In genomic region chr6:92816311-92816751, GRCm38 (mm10) we compare ENCODE assay signal across 9 mouse cellular contexts. TPM values are rescaled to one million over a fixed set of nuclear protein-coding genes. Genes with fewer than 3 reads are reported as not detected.
A peak's percentile ranks its signal among the peaks of the same experiment; 100 is the strongest.
DNase-seq lines count a peak whose midpoint lies in the region; ATAC-seq and TF ChIP-seq lines count a peak whose summit lies in the region.
"Had no signal": no experiment of that assay in that cellular context is flagged by ENCODE, and none has a peak within 500 bp of the region (broad histone marks: within the 10 kb centered on the region; RNA-seq: fewer than 3 reads in every experiment).

A730049H05Rik (plus strand) TSS chr6:92816478.

- no peak within 1 kb of the TSS for H3K9ac ChIP-seq in hindbrain, embryonic 12.5 days

- H3K4me1 ChIP-seq in E14TG2a.4 (replicated peaks; ENCODE audit: low read depth, low read length), result peaks cover 40% of the 10 kb centered on the region
- H3K4me1 ChIP-seq in hindbrain, embryonic 12.5 days, result peaks cover 13% of the 10 kb centered on the region

- H3K9me3 ChIP-seq in E14TG2a.4 (ENCODE audit: low read length), result no peaks in the 10 kb centered on the region
- no peaks in the 10 kb centered on the region for H3K9me3 ChIP-seq in hindbrain, embryonic 12.5 days (replicated peaks)

- H3K4me2 ChIP-seq in hindbrain, embryonic 12.5 days (replicated peaks), result peak within 1 kb of the TSS; percentile 37

- peak within 1 kb of the TSS; percentile 54 for H3K4me3 ChIP-seq in E14TG2a.4 (replicated peaks; ENCODE audit: low read length)
- H3K4me3 ChIP-seq in hindbrain, embryonic 12.5 days, result peak within 1 kb of the TSS; percentile 14; the same call in 1 of the 2 replicates
- no peak within 1 kb of the TSS for H3K4me3 ChIP-seq in left cerebral cortex, adult 2 months

- ATAC-seq in hindbrain, embryonic 12.5 days (ENCODE audit: low FRiP score), result 0 out of 2 replicates have a peak, but pooled peaks have one; percentile 50

- WGBS in hindbrain, embryonic 12.5 days, result 5% methylated on average over 8 of the region's 8 CpGs

- H3K27ac ChIP-seq in hindbrain, embryonic 12.5 days, result no peak within 1 kb of the TSS
- no peak within 1 kb of the TSS for H3K27ac ChIP-seq in left cerebral cortex, adult 2 months

- DNase-seq in WW6 (ENCODE audit: low read depth, low spot score), result peak; percentile 28
- peak; percentile 25 for DNase-seq in lung, postnatal 10 days
- no peak for DNase-seq in right cerebral cortex, postnatal 36 days (ENCODE audit: low spot score in 2 of 2)
- DNase-seq in left cerebral cortex, adult 2 months (ENCODE audit: extremely low spot score in 1 of 2, low spot score in 2 of 2), result no peak
- DNase-seq in ovary, postnatal 14 days (ENCODE audit: low spot score), result no peak
- DNase-seq in right cerebral cortex, postnatal 4 days, result no peak

- intact Hi-C loops in left cerebral cortex, adult 2 months (cut with DNase I), result no loop called here

- H3K36me3 ChIP-seq in E14TG2a.4 (ENCODE audit: insufficient read depth, low read length), result no peaks in the 10 kb centered on the region
- no peaks in the 10 kb centered on the region for H3K36me3 ChIP-seq in hindbrain, embryonic 12.5 days

- no peaks in the 10 kb centered on the region for H3K27me3 ChIP-seq in E14TG2a.4 (ENCODE audit: insufficient read depth, low read length)
- peaks cover 10% of the 10 kb centered on the region for H3K27me3 ChIP-seq in hindbrain, embryonic 12.5 days

- no peak for TF ChIP-seq CTCF in E14TG2a.4 (conservative IDR thresholded peaks at IDR 0.05; ENCODE audit: low read length)
- TF ChIP-seq CTCF in left cerebral cortex, adult 2 months (IDR thresholded peaks at IDR 0.05), result no peak

RNA-seq across cellular contexts. Expression of gene A730049H05Rik, which starts in this region (rescaled TPM):
- 0.18 and 0.40 TPM in 2 replicates for polyA plus RNA-seq in hindbrain, embryonic 12.5 days (2016; fragmentation: Nextera tagmentation; extraction: Ambion mirVana)
- total RNA-seq in left cerebral cortex, adult 2 months (2021), result under 1 TPM; 0.14 to 0.16 TPM
- total RNA-seq: left cerebral cortex, postnatal 36 days had no signal

Comparison
In these comparisons a context has a peak if more than half of its experiments do, and no peak if none do; other contexts are left out.
1. Peak in ATAC-seq, H3K4me3 ChIP-seq and H3K4me2 ChIP-seq in hindbrain, embryonic 12.5 days; RNA of the gene not detected or under 1 TPM.
2. DNase-seq: peak in WW6 (single experiment) and lung, postnatal 10 days (single experiment); none in right cerebral cortex, postnatal 36 days (0 of 2), left cerebral cortex, adult 2 months (0 of 2), ovary, postnatal 14 days (single experiment) and right cerebral cortex, postnatal 4 days (single experiment).